Mouse (Mus musculus): Measurements from ENCODE around the gene Tmem200b. TPM values are rescaled to one million over a fixed set of nuclear protein-coding genes. Genes with fewer than 3 reads are reported as not detected.

Tmem200b gene
- 1.7 TPM in 1 of 2 replicates, not detected in the other for polyA plus RNA-seq (2012; ENCODE audit: insufficient read depth, insufficient read length, missing spikeins)

- peak within 1 kb of the TSS; percentile 23 for H3K27ac ChIP-seq (replicated peaks; ENCODE audit: low read depth, low read length)
- peaks cover 4% of the 10 kb centered on the region; the same call in 1 of the 2 replicates for H3K4me1 ChIP-seq (ENCODE audit: control insufficient read depth, insufficient read depth, insufficient read length, low read length)
- H3K4me3 ChIP-seq (ENCODE audit: insufficient read depth, low read depth, low read length): peak within 1 kb of the TSS; percentile 68
Observed at GRCm38 (mm10) chr4:131921461-131922346, at the start of gene Tmem200b. Gene Tmem200b (plus strand): TSS chr4:131921771.

GRCm38 (mm10) chr4:131872672-131873292 is 48.8 kb upstream of the Tmem200b start:
- peak overlapping the region; percentile 66 for H3K4me3 ChIP-seq (ENCODE audit: insufficient read depth, low read depth, low read length)
- H3K27ac ChIP-seq (replicated peaks; ENCODE audit: low read depth, low read length): peak overlapping the region; percentile 92
- H3K4me1 ChIP-seq (ENCODE audit: control insufficient read depth, insufficient read depth, insufficient read length, low read length): peaks cover 17% of the 10 kb centered on the region

GRCm38 (mm10) chr4:131873293-131874168 is 48.0 kb upstream of the Tmem200b start, which contains the start of gene Srsf4:
Gene Srsf4 (plus strand): TSS chr4:131873617.
- Histone ChIP-seq H3K4me3 (ENCODE audit: insufficient read depth, low read depth, low read length) (peak within 1 kb of the TSS; percentile 98), H3K4me1 (ENCODE audit: control insufficient read depth, insufficient read depth, insufficient read length, low read length) (peaks cover 19% of the 10 kb centered on the region), H3K27ac (replicated peaks; ENCODE audit: low read depth, low read length) (peak within 1 kb of the TSS; percentile 97)

- Histone ChIP-seq H3K4me1 (ENCODE audit: control insufficient read depth, insufficient read depth, insufficient read length, low read length) (peaks cover 19% of the 10 kb centered on the region), H3K27ac (replicated peaks; ENCODE audit: low read depth, low read length) (peak overlapping the region; percentile 86), H3K4me3 (ENCODE audit: insufficient read depth, low read depth, low read length) (peak overlapping the region; percentile 98)
Observed at GRCm38 (mm10) chr4:131874169-131874536, 47.4 kb upstream of the Tmem200b start.

- H3K27ac ChIP-seq (replicated peaks; ENCODE audit: low read depth, low read length): peak overlapping the region; percentile 86
- peaks cover 22% of the 10 kb centered on the region for H3K4me1 ChIP-seq (ENCODE audit: control insufficient read depth, insufficient read depth, insufficient read length, low read length)
- peak overlapping the region; percentile 98 for H3K4me3 ChIP-seq (ENCODE audit: insufficient read depth, low read depth, low read length)
Observed at GRCm38 (mm10) chr4:131874567-131874966, 47.0 kb upstream of the Tmem200b start.

GRCm38 (mm10) chr4:131875242-131875641 is 46.3 kb upstream of the Tmem200b start:
- peaks cover 25% of the 10 kb centered on the region for H3K4me1 ChIP-seq (ENCODE audit: control insufficient read depth, insufficient read depth, insufficient read length, low read length)
- H3K27ac ChIP-seq (replicated peaks; ENCODE audit: low read depth, low read length): no peak overlapping the region
- peak overlapping the region; percentile 31; the same call in 1 of the 2 replicates for H3K4me3 ChIP-seq (ENCODE audit: insufficient read depth, low read depth, low read length)

- Histone ChIP-seq H3K27ac (replicated peaks; ENCODE audit: low read depth, low read length) (no peak overlapping the region), H3K4me3 (ENCODE audit: insufficient read depth, low read depth, low read length) (no peak overlapping the region), H3K4me1 (ENCODE audit: control insufficient read depth, insufficient read depth, insufficient read length, low read length) (peaks cover 34% of the 10 kb centered on the region)
Observed at GRCm38 (mm10) chr4:131876836-131877235, 44.7 kb upstream of the Tmem200b start.

GRCm38 (mm10) chr4:131879692-131880091 is 41.9 kb upstream of the Tmem200b start:
- Histone ChIP-seq H3K4me1 (ENCODE audit: control insufficient read depth, insufficient read depth, insufficient read length, low read length) (peaks cover 47% of the 10 kb centered on the region), H3K27ac (replicated peaks; ENCODE audit: low read depth, low read length) (no peak overlapping the region), H3K4me3 (ENCODE audit: insufficient read depth, low read depth, low read length) (no peak overlapping the region)

GRCm38 (mm10) chr4:131881306-131881705 is 40.3 kb upstream of the Tmem200b start:
- Histone ChIP-seq H3K4me3 (ENCODE audit: insufficient read depth, low read depth, low read length) (no peak overlapping the region), H3K27ac (replicated peaks; ENCODE audit: low read depth, low read length) (0 out of 2 replicates have a peak overlapping the region, but pooled peaks have one; percentile 1), H3K4me1 (ENCODE audit: control insufficient read depth, insufficient read depth, insufficient read length, low read length) (peaks cover 44% of the 10 kb centered on the region)

GRCm38 (mm10) chr4:131883571-131883970 is 38.0 kb upstream of the Tmem200b start:
- H3K27ac ChIP-seq (replicated peaks; ENCODE audit: low read depth, low read length): no peak overlapping the region
- H3K4me1 ChIP-seq (ENCODE audit: control insufficient read depth, insufficient read depth, insufficient read length, low read length): peaks cover 37% of the 10 kb centered on the region

GRCm38 (mm10) chr4:131885376-131885775 is 36.2 kb upstream of the Tmem200b start:
- Histone ChIP-seq H3K27ac (replicated peaks; ENCODE audit: low read depth, low read length) (peak overlapping the region; percentile 27; the same call in 1 of the 2 replicates), H3K4me3 (ENCODE audit: insufficient read depth, low read depth, low read length) (no peak overlapping the region), H3K4me1 (ENCODE audit: control insufficient read depth, insufficient read depth, insufficient read length, low read length) (peaks cover 32% of the 10 kb centered on the region)

More at GRCm38 (mm10) chr4:131883571-131883970, 38.0 kb upstream of the Tmem200b start:
- H3K4me3 ChIP-seq (ENCODE audit: insufficient read depth, low read depth, low read length): no peak overlapping the region

GRCm38 (mm10) chr4:131888564-131888963 is 33.0 kb upstream of the Tmem200b start:
- Histone ChIP-seq H3K4me1 (ENCODE audit: control insufficient read depth, insufficient read depth, insufficient read length, low read length) (peaks cover 18% of the 10 kb centered on the region), H3K4me3 (ENCODE audit: insufficient read depth, low read depth, low read length) (no peak overlapping the region), H3K27ac (replicated peaks; ENCODE audit: low read depth, low read length) (no peak overlapping the region)

GRCm38 (mm10) chr4:131890692-131891091 is 30.9 kb upstream of the Tmem200b start:
- H3K27ac ChIP-seq (replicated peaks; ENCODE audit: low read depth, low read length): no peak overlapping the region
- H3K4me1 ChIP-seq (ENCODE audit: control insufficient read depth, insufficient read depth, insufficient read length, low read length): 0 out of 2 replicates have a peak, but pooled peaks cover 7% of the 10 kb centered on the region
- H3K4me3 ChIP-seq (ENCODE audit: insufficient read depth, low read depth, low read length): no peak overlapping the region

GRCm38 (mm10) chr4:131897109-131897508 is 24.5 kb upstream of the Tmem200b start:
- Histone ChIP-seq H3K4me1 (ENCODE audit: control insufficient read depth, insufficient read depth, insufficient read length, low read length) (no peaks in the 10 kb centered on the region), H3K4me3 (ENCODE audit: insufficient read depth, low read depth, low read length) (no peak overlapping the region), H3K27ac (replicated peaks; ENCODE audit: low read depth, low read length) (no peak overlapping the region)

All from brown adipose tissue, adult 24 weeks (tissue).